Mouse (Mus musculus) bone marrow, adult 2 months (tissue): ENCODE measurements at regions not wholly inside any gene's neighbourhood (a gene's known extent, or its start where the extent isn't known, plus 50 kb on each side); places are given as distances from the start of the nearest gene placed in this dataset.

ENCODE experiments used
- CTCF ChIP-seq: fragments of 200-500 bp; IDR thresholded peaks from 2 replicates; pipeline ENCODE4 v1.5.1; 2011; ENCODE audit warnings: low read length, control low read depth; ENCODE audit not compliant: control insufficient read depth, insufficient read depth
- POLR2A ChIP-seq: fragments of 200-500 bp; IDR thresholded peaks from 2 replicates; pipeline ENCODE4 v1.6.1; 2011; ENCODE audit warnings: low read depth, mild to moderate bottlenecking, control low read depth, low read length, borderline replicate concordance; ENCODE audit not compliant: control insufficient read depth

- TF ChIP-seq CTCF = no peak
- TF ChIP-seq POLR2A = no peak
Measured at GRCm38 (mm10) chr5:75770592-75770991, 195.9 kb downstream of the Kit start.
